Mouse (Mus musculus) MEL (cell line): ENCODE results near the gene 9230104L09Rik. TPM values are rescaled to one million over a fixed set of nuclear protein-coding genes. Genes with fewer than 3 reads are reported as not detected.

Experiments
- DNase-seq: peaks from one replicate; pipeline ENCODE4 v3.0.0; 2011; ENCODE audit warnings: low read depth, low spot score
- H3K27ac ChIP-seq: 2 replicates; pipeline ENCODE4 v1.5.1; 2012; ENCODE audit warnings: low read depth, mild to moderate bottlenecking, control low read depth, low read length, moderate library complexity; ENCODE audit not compliant: control insufficient read depth
- H3K27me3 ChIP-seq, 2 experiments: fragments of 150-350 bp in 1 of 2; sonication (generic) in 1 of 2; 2 replicates each; pipeline ENCODE4 v1.6.1; 2012; ENCODE audit warnings: low read length in 2 of 2, mild to moderate bottlenecking in 2 of 2, improper control_type of control experiment in 1 of 2, moderate library complexity in 1 of 2; ENCODE audit not compliant: insufficient read depth in 2 of 2, control insufficient read depth in 1 of 2
- H3K36me3 ChIP-seq, 2 experiments: 2 replicates each; pipeline ENCODE4 v1.6.1; 2012 to 2014; ENCODE audit warnings: low read length in 2 of 2, improper control_type of control experiment in 1 of 2, inconsistent platforms in 1 of 2, mild to moderate bottlenecking in 1 of 2; ENCODE audit not compliant: insufficient read depth in 2 of 2, control insufficient read depth in 1 of 2
- H3K4me1 ChIP-seq, 2 experiments: fragments of 150-350 bp in 1 of 2; sonication (generic) in 1 of 2; 2 replicates each; pipeline ENCODE4 v1.6.1; 2012; ENCODE audit warnings: low read length in 2 of 2, improper control_type of control experiment in 1 of 2, mild to moderate bottlenecking in 1 of 2; ENCODE audit not compliant: insufficient read depth in 2 of 2, control insufficient read depth in 1 of 2
- H3K4me3 ChIP-seq, 2 experiments: fragments of 150-350 bp in 1 of 2; sonication (generic) in 1 of 2; 2 replicates each; pipeline ENCODE4 v1.5.1; 2012; ENCODE audit warnings: low read depth in 2 of 2, low read length in 2 of 2, mild to moderate bottlenecking in 2 of 2, moderate library complexity in 2 of 2, control low read depth in 1 of 2, improper control_type of control experiment in 1 of 2; ENCODE audit not compliant: control insufficient read depth in 1 of 2, insufficient read depth in 1 of 2
- H3K79me2 ChIP-seq: 2 replicates; pipeline ENCODE4 v1.6.1; 2012; ENCODE audit warnings: mild to moderate bottlenecking, low read length, moderate library complexity; ENCODE audit not compliant: control insufficient read depth, poor library complexity, insufficient read depth
- H3K9ac ChIP-seq: 2 replicates; pipeline ENCODE4 v1.6.1; 2012; ENCODE audit warnings: low read depth, mild to moderate bottlenecking, control low read depth, low read length, moderate library complexity; ENCODE audit not compliant: control insufficient read depth, poor library complexity, severe bottlenecking
- H3K9me3 ChIP-seq: fragments of 150-350 bp; sonication (generic); replicated peaks from 2 replicates; pipeline ENCODE4 v1.6.1; 2012; ENCODE audit warnings: mild to moderate bottlenecking, low read length, improper control_type of control experiment, moderate library complexity; ENCODE audit not compliant: insufficient read depth
- CHD2 ChIP-seq: IDR thresholded peaks from 2 replicates; pipeline ENCODE4 v1.6.1; 2011; ENCODE audit warnings: low read length, improper control_type of control experiment
- CTCF ChIP-seq, 3 experiments: IDR thresholded peaks in 2 of 3; conservative IDR thresholded peaks in 1 of 3; 2 replicates each; pipeline ENCODE4 v1.5.1; 2011 to 2012; ENCODE audit warnings: low read length in 3 of 3, low read depth in 2 of 3, mild to moderate bottlenecking in 2 of 3, improper control_type of control experiment in 1 of 3, inconsistent platforms in 1 of 3, mixed read lengths in 1 of 3, moderate library complexity in 1 of 3; ENCODE audit not compliant: control insufficient read depth in 1 of 3, insufficient read depth in 1 of 3, poor library complexity in 1 of 3, severe bottlenecking in 1 of 3
- E2F4 ChIP-seq: IDR thresholded peaks from 2 replicates; pipeline ENCODE4 v1.6.1; 2011; ENCODE audit warnings: low read depth, low read length, improper control_type of control experiment, borderline replicate concordance
- ELF1 ChIP-seq: IDR thresholded peaks from 2 replicates; pipeline ENCODE4 v1.6.1; 2014; ENCODE audit warnings: low read depth, mild to moderate bottlenecking, inconsistent platforms, low read length, improper control_type of control experiment, moderate library complexity
- EP300 ChIP-seq, 2 experiments: IDR thresholded peaks; 2 replicates each; pipeline ENCODE4 v1.6.1; 2011; ENCODE audit warnings: improper control_type of control experiment in 2 of 2, low read length in 2 of 2, low read depth in 1 of 2, mild to moderate bottlenecking in 1 of 2
- ETS1 ChIP-seq: IDR thresholded peaks from 2 replicates; pipeline ENCODE4 v1.6.1; 2012; ENCODE audit warnings: low read depth, mild to moderate bottlenecking, inconsistent platforms, low read length, improper control_type of control experiment, moderate library complexity
- HCFC1 ChIP-seq: IDR thresholded peaks from 2 replicates; pipeline ENCODE4 v1.6.1; 2012; ENCODE audit warnings: low read depth, mild to moderate bottlenecking, inconsistent platforms, low read length, improper control_type of control experiment, moderate library complexity
- JUND ChIP-seq: IDR thresholded peaks from 2 replicates; pipeline ENCODE4 v1.6.1; 2011; ENCODE audit warnings: low read depth, mild to moderate bottlenecking, improper control_type of control experiment, low read length
- MAFK ChIP-seq: IDR thresholded peaks from 2 replicates; pipeline ENCODE4 v1.6.1; 2011; ENCODE audit warnings: low read depth, mild to moderate bottlenecking, low read length, improper control_type of control experiment, borderline replicate concordance
- MAX ChIP-seq: IDR thresholded peaks from 2 replicates; pipeline ENCODE4 v1.6.1; 2011; ENCODE audit warnings: low read length, improper control_type of control experiment
- MAZ ChIP-seq: IDR thresholded peaks from 2 replicates; pipeline ENCODE4 v1.6.1; 2012; ENCODE audit warnings: low read depth, mild to moderate bottlenecking, inconsistent platforms, low read length, improper control_type of control experiment
- MXI1 ChIP-seq: IDR thresholded peaks from 2 replicates; pipeline ENCODE4 v1.6.1; 2011; ENCODE audit warnings: mild to moderate bottlenecking, low read depth, low read length, improper control_type of control experiment
- MYB ChIP-seq: IDR thresholded peaks from 2 replicates; pipeline ENCODE4 v1.6.1; 2011; ENCODE audit warnings: mild to moderate bottlenecking, low read depth, low read length, improper control_type of control experiment
- MYC ChIP-seq: IDR thresholded peaks from 2 replicates; pipeline ENCODE4 v1.6.1; 2011; ENCODE audit warnings: low read depth, mild to moderate bottlenecking, low read length, improper control_type of control experiment, moderate library complexity
- NELFE ChIP-seq: IDR thresholded peaks from 2 replicates; pipeline ENCODE4 v1.6.1; 2011; ENCODE audit warnings: low read depth, low read length, improper control_type of control experiment
- POLR2AphosphoS5 ChIP-seq: IDR thresholded peaks from 2 replicates; pipeline ENCODE4 v1.6.1; 2012; ENCODE audit warnings: low read depth, borderline replicate concordance, mild to moderate bottlenecking, inconsistent platforms, low read length, moderate library complexity, mixed read lengths
- TAL1 ChIP-seq: IDR thresholded peaks from 2 replicates; pipeline ENCODE4 v1.6.1; 2012; ENCODE audit warnings: mild to moderate bottlenecking, inconsistent platforms, low read length, moderate library complexity, mixed read lengths
- TBP ChIP-seq: IDR thresholded peaks from 2 replicates; pipeline ENCODE4 v1.8.0; 2011; ENCODE audit warnings: low read depth, low read length, improper control_type of control experiment
- ZMIZ1 ChIP-seq: IDR thresholded peaks from 2 replicates; pipeline ENCODE4 v1.6.1; 2012; ENCODE audit warnings: low read depth, mild to moderate bottlenecking, inconsistent platforms, low read length, improper control_type of control experiment, moderate library complexity
- ZNF384 ChIP-seq: IDR thresholded peaks from 2 replicates; pipeline ENCODE4 v1.6.1; 2012; ENCODE audit warnings: low read depth, mild to moderate bottlenecking, inconsistent platforms, low read length, improper control_type of control experiment
- polyA plus RNA-seq, 2 experiments: library from polyadenylated mRNA; stranded (reverse) in 1 of 2; unstranded in 1 of 2; fragments of >175 nt in 1 of 2; fragments of >200 nt in 1 of 2; gene quantifications; 2 replicates each; pipeline versions ENCODE4 v1.2.1 to v1.2.4; 2012; ENCODE audit warnings: low replicate concordance in 2 of 2, low read depth in 1 of 2; ENCODE audit not compliant: insufficient read length in 2 of 2, insufficient read depth in 1 of 2, missing spikeins in 1 of 2
- total RNA-seq: library from RNA; depleted of rRNA; stranded (reverse); fragments of 300-350 nt; gene quantifications from 2 replicates; pipeline ENCODE4 v1.2.3, GENCODE M21; 2012

The 9230104L09Rik gene
- total and polyA plus RNA-seq, 3 experiments, result not detected

DNA sequence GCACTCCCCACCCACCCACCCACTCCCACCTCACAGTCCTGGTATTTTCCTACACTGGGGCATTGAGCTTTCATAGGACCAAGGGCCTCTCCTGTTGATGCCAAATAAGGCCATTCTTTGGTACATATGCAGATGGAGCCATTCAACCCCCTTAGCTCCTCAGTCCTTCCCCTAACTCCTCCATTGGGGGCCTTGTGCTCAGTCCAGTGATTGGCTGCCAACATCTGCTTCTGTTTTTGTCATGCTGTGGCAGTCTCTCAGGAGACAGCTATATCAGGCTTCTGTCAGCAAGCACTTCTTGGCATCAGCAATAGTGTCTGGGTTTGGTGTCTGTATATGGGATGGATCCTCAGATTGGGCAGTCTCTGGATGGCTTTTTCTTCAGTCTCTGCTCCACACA, 19.9 kb upstream of the 9230104L09Rik start:
- Histone ChIP-seq H3K27me3 (peaks cover 0 to 2% of the 10 kb centered on the region in 2 experiments; a peak in 2 of 4 replicates), H3K27ac (no peak overlapping the region), H3K9ac (no peak overlapping the region), H3K9me3 (no peaks in the 10 kb centered on the region), H3K4me3 (no peak overlapping the region), H3K36me3 (no peaks in the 10 kb centered on the region), H3K79me2 (no peaks in the 10 kb centered on the region), H3K4me1 (no peaks in the 10 kb centered on the region)
- no peak for DNase-seq
- TF ChIP-seq MXI1, result no peak
- no peak for TF ChIP-seq JUND
- no peak for TF ChIP-seq CTCF (IDR thresholded peaks at IDR 0.05 in 2 of 3, conservative IDR thresholded peaks at IDR 0.05 in 1 of 3; ENCODE audit: control insufficient read depth in 1 of 3, insufficient read depth in 1 of 3, low read depth in 2 of 3, low read length in 3 of 3, poor library complexity in 1 of 3, severe bottlenecking in 1 of 3)
- no peak for TF ChIP-seq TAL1
- TF ChIP-seq NELFE, result no peak
- TF ChIP-seq ZMIZ1, result no peak
- no peak for TF ChIP-seq CHD2
- TF ChIP-seq MYB, result no peak
- TF ChIP-seq MAFK, result no peak

DNA sequence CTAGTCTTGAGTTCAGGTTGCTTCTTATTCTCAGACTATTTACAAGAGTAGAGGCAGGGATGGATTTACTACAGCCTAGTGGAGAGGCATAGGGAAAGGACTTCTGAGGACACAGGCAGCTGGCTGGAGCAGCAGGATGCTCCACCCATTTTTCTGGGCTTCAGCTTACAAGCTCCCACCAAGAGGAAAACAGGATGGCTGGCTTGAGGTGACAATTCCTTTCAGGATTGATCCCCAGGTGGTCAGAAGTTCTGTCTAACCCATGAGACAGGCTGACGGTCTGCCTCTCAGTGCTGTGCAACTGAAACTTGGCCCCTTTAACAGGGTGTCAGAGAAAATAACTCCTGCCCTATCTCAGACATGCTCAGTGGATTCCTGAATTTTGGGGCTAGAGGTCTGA, 14.4 kb upstream of the 9230104L09Rik start:
- Histone ChIP-seq H3K27ac (no peak overlapping the region), H3K4me1 (peaks cover 0 to 3% of the 10 kb centered on the region in 2 experiments; a peak in 3 of 4 replicates), H3K79me2 (peaks cover 4% of the 10 kb centered on the region), H3K9me3 (no peaks in the 10 kb centered on the region), H3K9ac (no peak overlapping the region), H3K4me3 (no peak overlapping the region)
- DNase-seq, result no peak
- no peak for TF ChIP-seq MYC
- no peak for TF ChIP-seq ELF1
- TF ChIP-seq HCFC1, result no peak
- TF ChIP-seq POLR2AphosphoS5, result no peak
- no peak for TF ChIP-seq E2F4
- TF ChIP-seq MAZ, result no peak
- no peak for TF ChIP-seq MYB
- TF ChIP-seq ZMIZ1, result no peak
- no peak for TF ChIP-seq EP300 (IDR thresholded peaks at IDR 0.05; ENCODE audit: low read depth in 1 of 2, low read length in 2 of 2)
- no peak for TF ChIP-seq CTCF (IDR thresholded peaks at IDR 0.05 in 2 of 3, conservative IDR thresholded peaks at IDR 0.05 in 1 of 3; ENCODE audit: control insufficient read depth in 1 of 3, insufficient read depth in 1 of 3, low read depth in 2 of 3, low read length in 3 of 3, poor library complexity in 1 of 3, severe bottlenecking in 1 of 3)
- TF ChIP-seq JUND, result no peak
- TF ChIP-seq ZNF384, result no peak
- TF ChIP-seq MAX, result no peak
- TF ChIP-seq TBP, result no peak
- no peak for TF ChIP-seq ETS1
- no peak for TF ChIP-seq TAL1
- TF ChIP-seq, all 39 proteins: peak for 0
- Histone ChIP-seq H3K36me3 (no peaks in the 10 kb centered on the region), H3K27me3 (peaks cover 0 to 2% of the 10 kb centered on the region in 2 experiments; a peak in 2 of 4 replicates)
